Mouse (Mus musculus) testis, adult 2 months (tissue): Measurements from ENCODE around the gene Pcgf2.

Experiments
- CTCF ChIP-seq: fragments of 200-500 bp; IDR thresholded peaks from 2 replicates; pipeline ENCODE4 v1.5.1; 2012; ENCODE audit warnings: low read depth, mild to moderate bottlenecking, inconsistent platforms, low read length, moderate library complexity; ENCODE audit not compliant: control insufficient read depth, insufficient read depth, insufficient replicate concordance
- POLR2A ChIP-seq: fragments of 200-500 bp; IDR thresholded peaks from 2 replicates; pipeline ENCODE4 v1.6.1; 2012; ENCODE audit warnings: low read depth, mild to moderate bottlenecking, inconsistent platforms, low read length, moderate library complexity; ENCODE audit not compliant: control insufficient read depth

DNA sequence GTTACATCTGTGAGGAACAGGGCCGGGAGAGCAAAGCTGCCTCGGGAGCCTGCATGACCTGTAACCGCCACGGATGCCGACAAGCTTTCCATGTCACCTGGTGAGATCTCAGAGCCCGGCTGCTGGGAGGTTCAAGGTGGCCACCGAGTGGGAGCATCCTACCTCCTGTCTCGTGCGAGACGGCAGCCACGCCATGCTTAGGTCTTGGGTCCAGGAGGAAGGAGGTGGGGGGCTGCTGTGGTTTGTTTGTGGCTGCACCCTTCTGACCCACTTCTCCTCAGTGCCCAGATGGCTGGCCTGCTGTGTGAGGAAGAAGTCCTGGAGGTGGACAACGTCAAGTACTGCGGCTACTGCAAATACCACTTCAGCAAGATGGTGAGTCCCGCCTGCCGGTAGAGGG lies 33.5 kb downstream of the Pcgf2 start:
- TF ChIP-seq CTCF (no peak), POLR2A (no peak)
